Mouse (Mus musculus) thymus, adult 2 months (tissue): ENCODE data around the gene Gmcl1. TPM values are rescaled to one million over a fixed set of nuclear protein-coding genes. Genes with fewer than 3 reads are reported as not detected.
A peak's percentile ranks its signal among the peaks of the same experiment; 100 is the strongest.

Experiments
- DNase-seq: peaks from one replicate; pipeline ENCODE4 v3.0.0; 2021
- H3K27ac ChIP-seq: fragments of 200-500 bp; 2 replicates; pipeline ENCODE4 v1.5.1; 2012; ENCODE audit warnings: low read length, control low read depth; ENCODE audit not compliant: control insufficient read depth, insufficient read depth
- H3K27me3 ChIP-seq: fragments of 200-500 bp; 2 replicates; pipeline ENCODE4 v1.6.1; 2012; ENCODE audit warnings: mild to moderate bottlenecking, low read length, moderate library complexity, mixed read lengths; ENCODE audit not compliant: control insufficient read depth, insufficient read depth
- H3K36me3 ChIP-seq: fragments of 200-500 bp; 2 replicates; pipeline ENCODE4 v1.6.1; 2012; ENCODE audit warnings: mild to moderate bottlenecking, low read length, moderate library complexity; ENCODE audit not compliant: control insufficient read depth, insufficient read depth
- H3K4me1 ChIP-seq: fragments of 200-500 bp; replicated peaks from 2 replicates; pipeline ENCODE4 v1.6.1; 2012; ENCODE audit warnings: low read length; ENCODE audit not compliant: control insufficient read depth, insufficient read depth
- H3K4me3 ChIP-seq: fragments of 200-500 bp; 2 replicates; pipeline ENCODE4 v1.5.1; 2012; ENCODE audit warnings: mild to moderate bottlenecking, low read length, control low read depth, moderate library complexity; ENCODE audit not compliant: control insufficient read depth, insufficient read depth
- CTCF ChIP-seq: fragments of 200-500 bp; IDR thresholded peaks from 2 replicates; pipeline ENCODE4 v1.5.1; 2012; ENCODE audit warnings: mild to moderate bottlenecking, control low read depth, low read length, moderate library complexity, borderline replicate concordance; ENCODE audit not compliant: control insufficient read depth, poor library complexity, insufficient read depth; ENCODE audit errors: extremely low read depth
- POLR2A ChIP-seq: fragments of 200-500 bp; IDR thresholded peaks from 2 replicates; pipeline ENCODE4 v1.6.1; 2012; ENCODE audit warnings: mild to moderate bottlenecking, low read length, control low read depth, moderate library complexity; ENCODE audit not compliant: control insufficient read depth, poor library complexity, insufficient read depth; ENCODE audit errors: extremely low read depth
- WGBS: fragments of 180-500 bp; shearing (Covaris S2); methylation state at CpG from one replicate; pipeline ENCODE4 v1.1.7; 2018; 5-methylcytosine and 5-hydroxymethylcytosine counted together
- polyA plus RNA-seq: library from polyadenylated mRNA; depleted of rRNA; stranded (reverse); fragments of >200 nt; gene quantifications from 2 replicates; pipeline ENCODE4 v1.2.3, GENCODE M21; 2012

Gmcl1 gene
- polyA plus RNA-seq, 1 experiment, result 17.3 TPM

DNA sequence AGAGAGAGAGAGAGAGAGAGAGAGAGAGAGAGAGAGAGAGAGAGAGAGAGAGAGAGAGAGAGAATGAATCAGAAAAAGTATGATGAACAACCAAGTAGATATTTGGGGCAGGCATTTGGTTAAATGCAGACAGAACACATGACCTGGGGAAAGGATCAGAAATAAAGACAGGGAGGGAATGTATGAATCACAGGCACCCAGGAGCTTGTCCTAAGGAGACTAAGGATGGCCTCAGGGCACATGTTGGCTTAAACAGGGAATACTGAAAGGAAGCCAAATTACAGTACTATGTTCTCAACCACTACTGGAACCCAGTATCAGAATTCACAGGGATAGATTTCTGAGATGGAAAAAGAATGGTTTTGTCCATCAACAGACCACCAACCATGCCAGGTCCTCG lies 46.2 kb downstream of the Gmcl1 start:
- no peak overlapping the region for H3K4me3 ChIP-seq
- no peak for DNase-seq
- 89% methylated on average over 1 of the region's 1 CpGs for WGBS
- TF ChIP-seq POLR2A (no peak), CTCF (no peak)
- H3K4me1 ChIP-seq, result 0 out of 2 replicates have a peak, but pooled peaks cover 4% of the 10 kb centered on the region
- H3K27me3 ChIP-seq, result no peaks in the 10 kb centered on the region
- H3K27ac ChIP-seq, result no peak overlapping the region
- peaks cover 19% of the 10 kb centered on the region for H3K36me3 ChIP-seq

DNA sequence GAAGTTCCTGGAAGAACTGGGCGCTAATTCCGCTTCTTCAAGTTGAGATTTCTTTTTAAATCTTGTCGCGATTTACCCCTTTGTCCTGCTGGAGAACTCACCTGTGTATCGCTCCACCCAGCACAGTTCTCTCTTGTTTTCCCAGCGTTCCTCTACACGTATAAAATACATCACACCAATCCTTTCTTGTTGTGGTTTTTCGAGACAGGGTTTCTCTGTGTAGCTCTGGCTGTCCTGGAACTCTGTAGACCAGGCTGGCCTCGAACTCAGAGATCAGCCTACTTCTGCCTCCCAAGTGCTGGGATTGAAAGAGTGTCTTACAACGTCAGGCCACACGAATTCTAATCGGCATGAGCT lies 48.5 kb downstream of the Gmcl1 start:
- TF ChIP-seq CTCF (no peak), POLR2A (no peak)
- 42% methylated on average over 12 of the region's 12 CpGs for WGBS
- Histone ChIP-seq H3K36me3 (peaks cover 28% of the 10 kb centered on the region), H3K27ac (no peak overlapping the region), H3K4me3 (peak overlapping the region; percentile 88), H3K4me1 (0 out of 2 replicates have a peak, but pooled peaks cover 4% of the 10 kb centered on the region), H3K27me3 (no peaks in the 10 kb centered on the region)
- no peak for DNase-seq

DNA sequence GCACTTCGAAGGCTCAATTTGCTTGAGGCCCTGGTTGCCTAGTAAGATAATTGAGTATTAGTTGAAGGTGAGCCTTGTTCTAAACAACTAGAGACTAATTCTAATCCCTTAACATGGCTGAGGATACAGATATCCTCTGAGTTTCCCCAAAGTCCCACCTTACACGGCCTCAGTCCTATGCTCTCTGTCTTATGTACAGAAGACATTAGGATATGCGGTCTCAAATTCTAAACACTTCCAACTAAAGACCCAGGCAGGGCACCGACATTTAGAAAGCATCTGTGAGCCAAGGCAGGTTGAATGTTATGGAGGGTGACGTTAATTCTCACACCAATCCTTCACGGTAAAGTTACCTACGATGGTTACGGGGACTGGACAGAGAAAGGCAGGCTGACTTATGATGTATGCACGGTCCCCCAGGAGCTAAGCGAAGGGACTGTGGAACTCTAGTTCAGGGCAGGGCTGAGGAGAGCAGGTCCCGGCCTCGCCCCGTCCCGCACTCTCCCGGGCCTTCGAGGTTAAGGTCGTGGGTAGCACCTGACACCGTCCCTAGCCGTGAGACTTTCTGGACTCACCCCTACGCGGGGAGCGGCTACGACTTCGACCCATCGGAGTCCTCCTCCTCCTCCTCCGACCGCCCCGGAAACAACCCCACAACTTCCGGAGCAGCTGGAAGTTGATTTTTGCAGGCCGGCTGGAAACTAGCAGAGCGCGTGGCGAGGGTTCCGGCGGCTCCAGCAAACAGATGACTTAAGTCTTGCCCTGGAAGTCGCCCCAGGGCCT lies 49.1 kb downstream of the Gmcl1 start, which contains the start of gene Snrnp27:
Gene Snrnp27 (minus strand): TSS at position 651 of the 783 bp plus-strand sequence.
- 3% methylated on average over 36 of the region's 36 CpGs for WGBS
- Histone ChIP-seq H3K4me1 (0 out of 2 replicates have a peak, but pooled peaks cover 4% of the 10 kb centered on the region), H3K27ac (peak within 1 kb of the TSS; percentile 13; the same call in 1 of the 2 replicates), H3K36me3 (peaks cover 34% of the 10 kb centered on the region), H3K27me3 (no peaks in the 10 kb centered on the region), H3K4me3 (peak within 1 kb of the TSS; percentile 88)
- TF ChIP-seq CTCF, result no peak
- peak; percentile 81 for TF ChIP-seq POLR2A
- DNase-seq, result peak; percentile 93

GRCm38 (mm10) chr6:86681289-86681688 lies 51.9 kb downstream of the Gmcl1 start:
- no peak for TF ChIP-seq CTCF
- no peak for TF ChIP-seq POLR2A
- H3K4me3 ChIP-seq, result no peak overlapping the region
- WGBS, result 93% methylated on average over 3 of the region's 3 CpGs
- H3K4me1 ChIP-seq, result 0 out of 2 replicates have a peak, but pooled peaks cover 4% of the 10 kb centered on the region
- H3K27me3 ChIP-seq, result no peaks in the 10 kb centered on the region
- H3K36me3 ChIP-seq, result peaks cover 52% of the 10 kb centered on the region
- DNase-seq, result no peak
- no peak overlapping the region for H3K27ac ChIP-seq

GRCm38 (mm10) chr6:86678341-86678740 lies 54.8 kb downstream of the Gmcl1 start:
- Histone ChIP-seq H3K4me1 (no peaks in the 10 kb centered on the region), H3K4me3 (no peak overlapping the region), H3K27ac (no peak overlapping the region), H3K27me3 (no peaks in the 10 kb centered on the region), H3K36me3 (peaks cover 72% of the 10 kb centered on the region)
- TF ChIP-seq POLR2A, result no peak
- no peak for TF ChIP-seq CTCF
- WGBS, result 94% methylated on average over 6 of the region's 6 CpGs
- no peak for DNase-seq

DNA sequence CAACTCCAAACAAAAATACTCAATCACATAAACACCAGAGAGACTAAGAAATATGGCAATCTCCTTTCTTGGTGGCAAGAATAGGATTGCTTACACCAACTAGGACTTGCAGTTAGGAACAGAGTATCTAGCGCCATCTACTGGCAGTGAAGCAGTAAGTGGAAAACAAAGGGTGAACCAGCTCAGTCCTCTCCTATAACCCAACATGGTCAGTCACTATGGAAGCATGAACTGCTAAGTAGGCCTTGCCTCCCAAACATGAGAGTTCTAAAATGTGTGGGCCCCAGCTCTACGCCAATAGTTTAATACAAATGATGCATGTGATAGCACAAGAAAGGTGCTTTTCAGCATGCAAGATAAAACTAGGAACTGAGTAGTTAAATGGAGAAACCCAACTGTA lies 62.3 kb downstream of the Gmcl1 start:
- no peak overlapping the region for H3K4me3 ChIP-seq
- peaks cover 6% of the 10 kb centered on the region; the same call in 1 of the 2 replicates for H3K4me1 ChIP-seq
- DNase-seq, result peak; percentile 53
- H3K36me3 ChIP-seq, result peaks cover 28% of the 10 kb centered on the region
- TF ChIP-seq POLR2A, result no peak
- no peak for TF ChIP-seq CTCF
- 27% methylated on average over 2 of the region's 2 CpGs for WGBS
- H3K27ac ChIP-seq, result no peak overlapping the region
- H3K27me3 ChIP-seq, result no peaks in the 10 kb centered on the region
